Mouse (Mus musculus) erythroid progenitor cell, adult 5-6 weeks (primary cell): ENCODE results near the gene Nhsl2. TPM values are rescaled to one million over a fixed set of nuclear protein-coding genes. Genes with fewer than 3 reads are reported as not detected.
"Not testable (repeated sequence)": the region's sequence is repeated elsewhere in the genome, so short reads cannot be mapped to it uniquely, and the experiment has no call there.

Experiments
- ATAC-seq: replicated peaks from 2 replicates; pipeline ENCODE4 v1.8.0; 2016; ENCODE audit warnings: moderate number of reproducible peaks, mild to moderate bottlenecking, moderate TSS enrichment, inconsistent platforms; ENCODE audit not compliant: poor library complexity, low FRiP score, severe bottlenecking
- total RNA-seq, 2 experiments: library from RNA; stranded (forward) in 1 of 2; stranded (reverse) in 1 of 2; fragments of 150-400 nt in 1 of 2; fragments of 186-747, 209-891 nt in 1 of 2; gene quantifications; 2 replicates each; pipeline versions ENCODE4 v1.2.3 to v1.2.4; 2015 to 2017; ENCODE audit warnings: low replicate concordance in 2 of 2

Nhsl2 gene
- 6.7 and 23.1 TPM in 2 replicates for total RNA-seq (2015; ENCODE audit: low replicate concordance)
- 2.6 and 2.9 TPM in 2 replicates for total RNA-seq (2017; ENCODE audit: low replicate concordance)

GRCm38 (mm10) chrX:101849281-101849821 lies at the start of gene Nhsl2:
Nhsl2 (plus strand) TSS chrX:101849385.
- ATAC-seq, result no peak

GRCm38 (mm10) chrX:101805512-101805911 lies 43.7 kb upstream of the Nhsl2 start:
- ATAC-seq, result no peak

GRCm38 (mm10) chrX:101811750-101812149 lies 37.4 kb upstream of the Nhsl2 start:
- ATAC-seq, result no peak

GRCm38 (mm10) chrX:101819163-101819562 lies 30.0 kb upstream of the Nhsl2 start:
- ATAC-seq, result no peak

- ATAC-seq, result not testable (repeated sequence)
These were observed 29.2 kb upstream of the Nhsl2 start for GRCm38 (mm10) chrX:101819980-101820379.

GRCm38 (mm10) chrX:101847191-101847795 lies 1.9 kb upstream of the Nhsl2 start:
- no peak for ATAC-seq

GRCm38 (mm10) chrX:101849901-101850551 lies 841 bp downstream of the Nhsl2 start:
- ATAC-seq, result no peak

GRCm38 (mm10) chrX:101851566-101852354 lies 2.6 kb downstream of the Nhsl2 start:
- ATAC-seq, result no peak

- ATAC-seq, result no peak
These were observed 14.6 kb downstream of the Nhsl2 start for GRCm38 (mm10) chrX:101863666-101864378.

GRCm38 (mm10) chrX:101864788-101865187 lies 15.6 kb downstream of the Nhsl2 start:
- ATAC-seq, result no peak

GRCm38 (mm10) chrX:101874147-101874546 lies 25.0 kb downstream of the Nhsl2 start:
- no peak for ATAC-seq

GRCm38 (mm10) chrX:101874901-101875300 lies 25.7 kb downstream of the Nhsl2 start:
- no peak for ATAC-seq

- no peak for ATAC-seq
These were observed 27.0 kb downstream of the Nhsl2 start for GRCm38 (mm10) chrX:101876136-101876535.

GRCm38 (mm10) chrX:101877840-101878239 lies 28.7 kb downstream of the Nhsl2 start:
- no peak for ATAC-seq

- ATAC-seq, result no peak
These were observed 29.4 kb downstream of the Nhsl2 start for GRCm38 (mm10) chrX:101878546-101878945.

GRCm38 (mm10) chrX:101882141-101882751 lies 33.1 kb downstream of the Nhsl2 start:
- ATAC-seq, result no peak

GRCm38 (mm10) chrX:101889384-101889783 lies 40.2 kb downstream of the Nhsl2 start:
- ATAC-seq, result no peak

GRCm38 (mm10) chrX:101889813-101890469 lies 40.8 kb downstream of the Nhsl2 start:
- no peak for ATAC-seq

- no peak for ATAC-seq
These were observed 44.6 kb downstream of the Nhsl2 start for GRCm38 (mm10) chrX:101893796-101894195.
